21 mouse cellular contexts compared by ENCODE assay signal in genomic region chr4:133603056-133603455, GRCm38 (mm10). TPM values are rescaled to one million over a fixed set of nuclear protein-coding genes. Genes with fewer than 3 reads are reported as not detected.
DNase-seq lines count a peak whose midpoint lies in the region; ATAC-seq and TF ChIP-seq lines count a peak whose summit lies in the region.
"Had no signal": no experiment of that assay in that cellular context is flagged by ENCODE, and none has a peak within 500 bp of the region (broad histone marks: within the 10 kb centered on the region; RNA-seq: fewer than 3 reads in every experiment).

No protein-coding gene starts in this region.

- no peak for TF ChIP-seq EP300 in ES-Bruce4 (IDR thresholded peaks at IDR 0.05; ENCODE audit: insufficient read depth, low read depth, low read length)

- no peak for TF ChIP-seq CTCF in ES-Bruce4 (IDR thresholded peaks at IDR 0.05; ENCODE audit: low read depth, low read length)
- no peak for TF ChIP-seq CTCF in forebrain, postnatal 0 days (IDR thresholded peaks at IDR 0.05; ENCODE audit: low read depth)

- ATAC-seq in midbrain, embryonic 11.5 days (ENCODE audit: low FRiP score): no peak
- no peak for ATAC-seq in midbrain, embryonic 14.5 days (ENCODE audit: low FRiP score, low TSS enrichment)
- no peak for ATAC-seq in stomach, embryonic 15.5 days (ENCODE audit: insufficient read depth, low FRiP score, low read depth)
- no peak for ATAC-seq in activated CD4-positive, CD25-positive, alpha-beta regulatory T cell, adult 4 months
- ATAC-seq in forebrain, postnatal 0 days: no peak
- ATAC-seq: CD4-positive, CD25-positive, alpha-beta regulatory T cell, adult 4 months; forebrain, embryonic 13.5 days; Patski had no signal

- H3K4me2 ChIP-seq in midbrain, embryonic 11.5 days: no peak overlapping the region
- H3K4me2 ChIP-seq in midbrain, embryonic 14.5 days (ENCODE audit: low read length): no peak overlapping the region
- H3K4me2 ChIP-seq in stomach, embryonic 15.5 days: no peak overlapping the region
- H3K4me2 ChIP-seq in forebrain, postnatal 0 days (ENCODE audit: low read depth): no peak overlapping the region
- H3K4me2 ChIP-seq: embryonic facial prominence, embryonic 12.5 days; forebrain, embryonic 13.5 days; heart, embryonic 12.5 days; hindbrain, embryonic 15.5 days had no signal

- no peak overlapping the region for H3K9ac ChIP-seq in midbrain, embryonic 11.5 days (ENCODE audit: low read length)
- H3K9ac ChIP-seq in midbrain, embryonic 14.5 days (replicated peaks; ENCODE audit: low read length): no peak overlapping the region
- H3K9ac ChIP-seq in ES-Bruce4 (ENCODE audit: low read depth, poor library complexity, severe bottlenecking): no peak overlapping the region
- H3K9ac ChIP-seq in stomach, embryonic 15.5 days: no peak overlapping the region
- H3K9ac ChIP-seq in forebrain, postnatal 0 days: no peak overlapping the region
- H3K9ac ChIP-seq: embryonic facial prominence, embryonic 12.5 days; forebrain, embryonic 13.5 days; heart, embryonic 12.5 days; hindbrain, embryonic 15.5 days had no signal

- H3K36me3 ChIP-seq in midbrain, embryonic 11.5 days (ENCODE audit: control insufficient read depth, insufficient read depth, low read length): no peaks in the 10 kb centered on the region; the same call in 1 of the 2 replicates
- peaks cover 38% of the 10 kb centered on the region for H3K36me3 ChIP-seq in midbrain, embryonic 14.5 days (ENCODE audit: control insufficient read depth, insufficient read depth, low read length)
- no peaks in the 10 kb centered on the region for H3K36me3 ChIP-seq in ES-Bruce4 (ENCODE audit: control insufficient read depth, insufficient read depth, low read length, poor library complexity, severe bottlenecking)
- no peaks in the 10 kb centered on the region for H3K36me3 ChIP-seq in stomach, embryonic 15.5 days
- peaks cover 24% of the 10 kb centered on the region for H3K36me3 ChIP-seq in forebrain, postnatal 0 days (ENCODE audit: insufficient read depth)

- H3K4me3 ChIP-seq in midbrain, embryonic 11.5 days (ENCODE audit: low read depth, low read length): no peak overlapping the region
- no peak overlapping the region for H3K4me3 ChIP-seq in midbrain, embryonic 14.5 days (replicated peaks; ENCODE audit: low read depth, low read length)
- H3K4me3 ChIP-seq in ES-Bruce4 (ENCODE audit: low read depth, low read length): no peak overlapping the region
- no peak overlapping the region for H3K4me3 ChIP-seq in stomach, embryonic 15.5 days (replicated peaks)
- H3K4me3 ChIP-seq in forebrain, postnatal 0 days (ENCODE audit: low read depth, low read length): no peak overlapping the region
- H3K4me3 ChIP-seq: embryonic facial prominence, embryonic 12.5 days; forebrain, embryonic 13.5 days; gastrocnemius, adult 2 months; heart, embryonic 12.5 days; hindbrain, embryonic 10.5 days; hindbrain, embryonic 15.5 days had no signal

- peak; percentile 81 for DNase-seq in midbrain, embryonic 11.5 days (ENCODE audit: low spot score, missing footprints)
- DNase-seq in midbrain, embryonic 14.5 days: no peak
- DNase-seq in forebrain, postnatal 0 days: no peak
- DNase-seq: adrenal gland, adult 2 months; adrenal gland, postnatal 25 days; cerebellum, adult 18-20 months; cerebellum, postnatal 14 days; embryo, embryonic 11 days; gastrocnemius, adult 2 months; gastrocnemius, postnatal 25 days had no signal

- no peak for TF ChIP-seq POLR2A in ES-Bruce4 (IDR thresholded peaks at IDR 0.05; ENCODE audit: insufficient read depth, low read length)

- 90% methylated on average over 5 of the region's 5 CpGs for WGBS in midbrain, embryonic 11.5 days
- 92% methylated on average over 5 of the region's 5 CpGs for WGBS in midbrain, embryonic 14.5 days
- 82% methylated on average over 5 of the region's 5 CpGs for WGBS in stomach, embryonic 15.5 days
- WGBS in forebrain, postnatal 0 days: 92% methylated on average over 5 of the region's 5 CpGs

- no peaks in the 10 kb centered on the region for H3K9me3 ChIP-seq in midbrain, embryonic 11.5 days (ENCODE audit: control insufficient read depth, low read length)
- H3K9me3 ChIP-seq in midbrain, embryonic 14.5 days (ENCODE audit: control insufficient read depth, low read length): no peaks in the 10 kb centered on the region
- no peaks in the 10 kb centered on the region for H3K9me3 ChIP-seq in ES-Bruce4 (replicated peaks; ENCODE audit: control insufficient read depth, insufficient read depth, low read length, poor library complexity, severe bottlenecking)
- H3K9me3 ChIP-seq in stomach, embryonic 15.5 days: no peaks in the 10 kb centered on the region
- H3K9me3 ChIP-seq in forebrain, postnatal 0 days (ENCODE audit: low read length): no peaks in the 10 kb centered on the region
- H3K9me3 ChIP-seq: embryonic facial prominence, embryonic 12.5 days; forebrain, embryonic 13.5 days; heart, embryonic 12.5 days; hindbrain, embryonic 10.5 days; hindbrain, embryonic 15.5 days had no signal

- peaks cover 40% of the 10 kb centered on the region for H3K27me3 ChIP-seq in midbrain, embryonic 11.5 days (ENCODE audit: control insufficient read depth, insufficient read depth, low read length)
- H3K27me3 ChIP-seq in midbrain, embryonic 14.5 days (ENCODE audit: control insufficient read depth, insufficient read depth, low read length): peaks cover 40% of the 10 kb centered on the region
- H3K27me3 ChIP-seq in ES-Bruce4 (ENCODE audit: control insufficient read depth, insufficient read depth, low read length, poor library complexity, severe bottlenecking): no peaks in the 10 kb centered on the region
- H3K27me3 ChIP-seq in stomach, embryonic 15.5 days (replicated peaks): peaks cover 15% of the 10 kb centered on the region
- peaks cover 32% of the 10 kb centered on the region for H3K27me3 ChIP-seq in forebrain, postnatal 0 days (ENCODE audit: insufficient read depth, low read length)
- H3K27me3 ChIP-seq: Patski had no signal

- 0 out of 2 replicates have a peak, but pooled peaks cover 2% of the 10 kb centered on the region for H3K4me1 ChIP-seq in midbrain, embryonic 11.5 days (ENCODE audit: control insufficient read depth, insufficient read depth, low read length)
- H3K4me1 ChIP-seq in midbrain, embryonic 14.5 days (ENCODE audit: control insufficient read depth, insufficient read depth, low read length): peaks cover 5% of the 10 kb centered on the region; the same call in 1 of the 2 replicates
- H3K4me1 ChIP-seq in ES-Bruce4 (ENCODE audit: control insufficient read depth, insufficient read depth, low read length): peaks cover 25% of the 10 kb centered on the region
- H3K4me1 ChIP-seq in stomach, embryonic 15.5 days: peaks cover 27% of the 10 kb centered on the region
- H3K4me1 ChIP-seq in forebrain, postnatal 0 days (ENCODE audit: insufficient read depth): no peaks in the 10 kb centered on the region

- no peak overlapping the region for H3K27ac ChIP-seq in midbrain, embryonic 11.5 days (ENCODE audit: low read depth, low read length)
- no peak overlapping the region for H3K27ac ChIP-seq in midbrain, embryonic 14.5 days (replicated peaks; ENCODE audit: low read depth, low read length)
- H3K27ac ChIP-seq in ES-Bruce4 (ENCODE audit: insufficient read depth, low read length): peak overlapping the region; percentile 84
- H3K27ac ChIP-seq in stomach, embryonic 15.5 days: peak overlapping the region; percentile 81
- H3K27ac ChIP-seq in forebrain, postnatal 0 days (ENCODE audit: low read depth, low read length): no peak overlapping the region
- H3K27ac ChIP-seq: embryonic facial prominence, embryonic 12.5 days; forebrain, embryonic 13.5 days; gastrocnemius, adult 2 months; hindbrain, embryonic 10.5 days; hindbrain, embryonic 15.5 days had no signal

RNA-seq across cellular contexts. Expression of gene Sfn, which starts 1.1 kb away (rescaled TPM):
- 6.0 and 7.8 TPM in 2 replicates for polyA plus RNA-seq in midbrain, embryonic 11.5 days (2014; fragmentation: Nextera tagmentation; extraction: Ambion mirVana)
- polyA plus RNA-seq in midbrain, embryonic 14.5 days (2014; fragmentation: Nextera tagmentation; extraction: Ambion mirVana): 0.88 and 1.3 TPM in 2 replicates
- polyA plus RNA-seq in ES-Bruce4 (2011; ENCODE audit: insufficient read depth, insufficient read length, low read depth, missing spikeins): 250 and 292 TPM in 2 replicates
- polyA plus RNA-seq in stomach, embryonic 15.5 days (2015; fragmentation: Nextera tagmentation; extraction: Ambion mirVana): 138 and 228 TPM in 2 replicates
- polyA plus RNA-seq in activated CD4-positive, CD25-positive, alpha-beta regulatory T cell, adult 4 months (2017; shearing (Covaris generic)): 10 to 100 TPM; 10.2 to 22.2 TPM
- 3.2 and 3.3 TPM in 2 replicates for total RNA-seq in forebrain, postnatal 0 days (2014; rRNA removed)
- polyA plus RNA-seq in forebrain, postnatal 0 days (2015; fragmentation: Nextera tagmentation; extraction: Ambion mirVana): 0.62 and 0.88 TPM in 2 replicates

RNA-seq across cellular contexts. Expression of gene Gpn2, which starts 18.9 kb away (rescaled TPM):
- polyA plus RNA-seq in midbrain, embryonic 11.5 days (2014; fragmentation: Nextera tagmentation; extraction: Ambion mirVana): 24.2 and 28.6 TPM in 2 replicates
- polyA plus RNA-seq in midbrain, embryonic 14.5 days (2014; fragmentation: Nextera tagmentation; extraction: Ambion mirVana): 20.3 and 21.4 TPM in 2 replicates
- 22.2 and 24.3 TPM in 2 replicates for polyA plus RNA-seq in ES-Bruce4 (2011; ENCODE audit: insufficient read depth, insufficient read length, low read depth, missing spikeins)
- polyA plus RNA-seq in stomach, embryonic 15.5 days (2015; fragmentation: Nextera tagmentation; extraction: Ambion mirVana): 16.4 and 17.7 TPM in 2 replicates
- polyA plus RNA-seq in activated CD4-positive, CD25-positive, alpha-beta regulatory T cell, adult 4 months (2017; shearing (Covaris generic)): 1 to 10 TPM; 7.8 to 7.9 TPM
- 18.5 and 20.5 TPM in 2 replicates for total RNA-seq in forebrain, postnatal 0 days (2014; rRNA removed)
- 16.8 and 19.7 TPM in 2 replicates for polyA plus RNA-seq in forebrain, postnatal 0 days (2015; fragmentation: Nextera tagmentation; extraction: Ambion mirVana)

RNA-seq across cellular contexts. Expression of gene Gpatch3, which starts 28.5 kb away (rescaled TPM):
- 6.8 and 7.8 TPM in 2 replicates for polyA plus RNA-seq in midbrain, embryonic 11.5 days (2014; fragmentation: Nextera tagmentation; extraction: Ambion mirVana)
- 6.4 and 7.3 TPM in 2 replicates for polyA plus RNA-seq in midbrain, embryonic 14.5 days (2014; fragmentation: Nextera tagmentation; extraction: Ambion mirVana)
- polyA plus RNA-seq in ES-Bruce4 (2011; ENCODE audit: insufficient read depth, insufficient read length, low read depth, missing spikeins): 3.9 and 7.9 TPM in 2 replicates
- 6.2 and 6.5 TPM in 2 replicates for polyA plus RNA-seq in stomach, embryonic 15.5 days (2015; fragmentation: Nextera tagmentation; extraction: Ambion mirVana)
- polyA plus RNA-seq in activated CD4-positive, CD25-positive, alpha-beta regulatory T cell, adult 4 months (2017; shearing (Covaris generic)): 1 to 10 TPM; 1.1 to 1.7 TPM
- total RNA-seq in forebrain, postnatal 0 days (2014; rRNA removed): 8.4 and 11.8 TPM in 2 replicates
- polyA plus RNA-seq in forebrain, postnatal 0 days (2015; fragmentation: Nextera tagmentation; extraction: Ambion mirVana): 4.2 and 5.4 TPM in 2 replicates

RNA-seq across cellular contexts. Expression of gene Zdhhc18, which starts 46.9 kb away (rescaled TPM):
- polyA plus RNA-seq in midbrain, embryonic 11.5 days (2014; fragmentation: Nextera tagmentation; extraction: Ambion mirVana): 1.8 and 3.5 TPM in 2 replicates
- polyA plus RNA-seq in midbrain, embryonic 14.5 days (2014; fragmentation: Nextera tagmentation; extraction: Ambion mirVana): 3.8 and 5.8 TPM in 2 replicates
- 34.4 and 43.8 TPM in 2 replicates for polyA plus RNA-seq in ES-Bruce4 (2011; ENCODE audit: insufficient read depth, insufficient read length, low read depth, missing spikeins)
- polyA plus RNA-seq in stomach, embryonic 15.5 days (2015; fragmentation: Nextera tagmentation; extraction: Ambion mirVana): 5.4 and 5.8 TPM in 2 replicates
- 10 to 100 TPM; 25.8 to 28.8 TPM for polyA plus RNA-seq in activated CD4-positive, CD25-positive, alpha-beta regulatory T cell, adult 4 months (2017; shearing (Covaris generic))
- 14.8 and 21.2 TPM in 2 replicates for total RNA-seq in forebrain, postnatal 0 days (2014; rRNA removed)
- 9.3 and 9.6 TPM in 2 replicates for polyA plus RNA-seq in forebrain, postnatal 0 days (2015; fragmentation: Nextera tagmentation; extraction: Ambion mirVana)

RNA-seq across cellular contexts. Expression of gene Nr0b2, which starts 49.9 kb away (rescaled TPM):
- not detected in 2 replicates for polyA plus RNA-seq in midbrain, embryonic 11.5 days (2014; fragmentation: Nextera tagmentation; extraction: Ambion mirVana)
- not detected in 2 replicates for polyA plus RNA-seq in midbrain, embryonic 14.5 days (2014; fragmentation: Nextera tagmentation; extraction: Ambion mirVana)
- not detected in 2 replicates for polyA plus RNA-seq in ES-Bruce4 (2011; ENCODE audit: insufficient read depth, insufficient read length, low read depth, missing spikeins)
- 10.4 and 11.2 TPM in 2 replicates for polyA plus RNA-seq in stomach, embryonic 15.5 days (2015; fragmentation: Nextera tagmentation; extraction: Ambion mirVana)
- polyA plus RNA-seq in activated CD4-positive, CD25-positive, alpha-beta regulatory T cell, adult 4 months (2017; shearing (Covaris generic)): not detected
- not detected in 2 replicates for total RNA-seq in forebrain, postnatal 0 days (2014; rRNA removed)
- polyA plus RNA-seq in forebrain, postnatal 0 days (2015; fragmentation: Nextera tagmentation; extraction: Ambion mirVana): not detected in 2 replicates
- total RNA-seq: common myeloid progenitor, adult 5-6 weeks; gastrocnemius, adult 2 months; gastrocnemius, postnatal 25 days had no signal
- polyA plus RNA-seq: embryonic facial prominence, embryonic 12.5 days; forebrain, embryonic 13.5 days; hindbrain, embryonic 15.5 days; Patski had no signal

Comparison
In these comparisons a context has a peak if more than half of its experiments do, and no peak if none do; other contexts are left out.
1. H3K27ac ChIP-seq: peak in ES-Bruce4 (single experiment) and stomach, embryonic 15.5 days (single experiment); none in midbrain, embryonic 11.5 days (single experiment), midbrain, embryonic 14.5 days (single experiment) and forebrain, postnatal 0 days (single experiment).